Mouse (Mus musculus): Measurements from ENCODE around the gene Atg16l2.

GRCm38 (mm10) chr7:101302691-101303090 lies 640 bp upstream of the Atg16l2 start:
- no peak for TF ChIP-seq MYOD1 (IDR thresholded peaks at IDR 0.05; ENCODE audit: control insufficient read depth, insufficient read length, low read depth)
- TF ChIP-seq CTCF (IDR thresholded peaks at IDR 0.05; ENCODE audit: control insufficient read depth, insufficient read depth, insufficient read length), result no peak

Data from C2C12 (cell line).